Mouse (Mus musculus) cerebellum, adult (tissue): ENCODE data around the gene Cpt1b.

ENCODE experiments used
- ATAC-seq: cut with Nextera tagmentation; 2 replicates; pipeline ENCODE4 v1.9.2; 2017; ENCODE audit warnings: mild to moderate bottlenecking, moderate library complexity, mixed read lengths; ENCODE audit not compliant: insufficient number of reproducible peaks, low FRiP score, low TSS enrichment

Gene Cpt1b

DNA sequence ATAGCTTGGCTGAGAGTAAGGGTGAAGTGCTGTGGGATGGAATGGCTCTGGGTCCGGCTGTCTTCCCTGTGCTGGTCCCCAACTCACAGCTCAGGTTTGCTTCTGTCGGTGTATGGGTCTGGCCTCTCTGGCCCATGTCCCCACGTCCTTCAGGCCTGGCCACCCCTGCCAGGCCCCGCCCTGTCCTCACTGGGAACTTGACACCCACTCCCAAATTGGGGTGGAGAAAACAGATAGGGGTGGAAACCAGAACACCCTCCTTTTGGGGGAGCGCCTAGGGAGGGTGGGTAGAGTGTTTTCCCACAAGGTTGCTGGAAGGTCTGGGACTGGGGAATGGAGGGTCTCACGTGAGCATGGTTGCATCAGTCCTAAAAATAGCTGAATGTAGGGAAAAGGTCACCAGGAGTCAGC is at the start of gene Cpt1b:
Gene Cpt1b, minus strand, starts transcription at position 153 of the 411 bp plus-strand sequence.
- ATAC-seq = no peak

DNA sequence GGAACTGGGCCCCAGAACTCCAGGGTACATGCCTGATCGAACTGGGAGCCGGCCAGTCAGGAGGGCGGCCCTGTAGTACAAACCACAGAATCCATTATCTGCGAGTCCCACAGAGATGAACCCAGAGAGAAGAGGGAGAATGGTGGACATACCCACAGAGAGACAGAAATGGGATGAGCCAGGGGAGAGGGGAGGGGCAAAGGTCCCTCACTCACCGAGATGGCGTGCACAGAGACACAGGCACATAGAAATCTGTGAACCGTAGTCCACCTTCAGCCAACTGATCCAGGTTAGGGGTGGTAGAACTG is 49.6 kb upstream of the Cpt1b start:
- ATAC-seq = no peak

DNA sequence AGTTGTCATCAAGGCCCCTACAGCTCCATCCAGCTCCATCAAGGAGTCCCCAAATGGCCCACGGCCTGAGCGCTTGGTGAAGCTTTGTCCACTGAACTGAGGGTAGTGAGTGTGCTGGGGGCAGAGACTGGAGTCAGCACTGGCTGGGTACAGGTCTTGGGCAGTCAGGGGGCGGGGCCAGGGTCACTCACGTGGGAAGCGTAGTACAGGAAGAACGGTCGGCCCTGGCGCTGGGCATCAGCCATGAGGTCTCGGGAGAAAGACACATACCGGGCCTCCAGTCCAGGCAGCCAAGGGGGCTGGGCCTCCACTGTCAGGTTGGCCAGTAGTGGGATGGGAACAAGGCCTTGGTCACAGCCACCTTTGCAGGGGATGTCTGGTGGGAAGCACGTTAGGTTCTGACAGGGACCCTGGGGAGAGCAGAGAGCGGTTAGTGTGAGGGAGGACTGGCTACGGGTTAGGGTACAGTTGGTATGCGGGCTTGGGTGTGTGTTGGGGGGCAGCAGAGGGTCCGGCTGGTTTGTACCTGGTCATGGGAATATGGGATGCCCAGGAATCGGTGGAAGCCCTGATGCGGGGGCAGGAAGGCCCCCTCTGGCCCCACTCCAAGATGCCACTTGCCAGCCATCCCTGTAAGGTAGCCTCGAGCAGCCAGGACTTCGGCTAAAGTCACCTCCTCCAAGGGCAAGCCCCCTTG is 49.1 kb upstream of the Cpt1b start:
- no peak for ATAC-seq

DNA sequence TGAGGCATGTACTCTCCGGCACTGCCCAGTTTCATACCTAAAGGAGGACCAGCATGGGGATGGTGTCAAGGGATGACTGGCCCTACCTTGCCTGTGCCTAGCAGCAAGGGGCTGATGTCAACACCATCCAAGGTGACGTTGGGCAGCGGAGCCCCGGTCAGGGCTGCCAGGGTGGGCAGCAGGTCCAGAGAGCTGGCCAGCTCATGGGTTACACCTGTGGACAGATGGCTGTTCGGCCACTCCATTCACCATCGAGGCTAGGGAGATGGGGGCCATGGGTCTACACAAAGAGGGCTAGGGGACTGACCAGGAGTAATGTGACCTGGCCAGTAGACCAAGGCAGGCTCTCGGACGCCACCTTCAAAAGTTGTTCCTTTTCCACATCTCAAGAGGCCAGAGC is 48.3 kb upstream of the Cpt1b start:
- no peak for ATAC-seq

DNA sequence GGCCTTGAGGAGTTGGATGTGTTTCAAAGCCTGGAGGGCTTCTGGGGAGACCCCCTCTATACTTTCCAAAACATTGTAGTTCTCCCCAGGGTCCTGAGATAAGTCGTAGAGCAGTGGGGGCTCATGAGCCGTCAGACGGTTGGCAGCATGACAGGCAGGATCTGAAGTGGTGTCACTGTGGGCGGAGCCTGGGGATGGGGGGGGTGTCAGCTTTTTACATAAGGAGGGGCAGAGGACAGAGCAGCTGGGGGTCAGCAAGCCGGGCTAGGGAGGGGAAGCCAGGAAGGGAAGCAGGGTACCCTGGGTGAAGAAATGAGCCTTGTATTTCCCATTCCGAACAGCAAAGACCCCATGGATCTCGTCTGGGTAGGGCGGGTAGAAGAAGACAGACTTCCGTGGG is 47.7 kb upstream of the Cpt1b start:
- no peak for ATAC-seq

DNA sequence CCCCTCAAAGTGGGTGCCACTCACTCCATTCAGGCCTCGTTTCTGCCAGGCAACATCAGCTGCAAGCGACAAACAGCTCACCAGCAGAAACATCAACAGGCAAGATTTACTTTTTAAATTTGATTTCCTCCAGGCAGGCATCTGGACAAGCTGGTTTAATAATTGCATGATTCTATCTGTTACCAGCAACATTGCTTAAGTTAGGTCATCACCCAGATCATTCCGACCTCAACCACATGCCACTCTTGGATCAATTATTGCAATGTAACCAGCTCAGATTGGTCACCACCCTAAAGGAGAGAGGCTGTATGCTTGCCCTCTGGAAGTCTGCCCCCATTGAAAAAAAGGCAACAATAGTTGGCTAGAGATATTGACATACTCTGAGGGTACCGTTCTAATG is 45.8 kb upstream of the Cpt1b start:
- no peak for ATAC-seq

DNA sequence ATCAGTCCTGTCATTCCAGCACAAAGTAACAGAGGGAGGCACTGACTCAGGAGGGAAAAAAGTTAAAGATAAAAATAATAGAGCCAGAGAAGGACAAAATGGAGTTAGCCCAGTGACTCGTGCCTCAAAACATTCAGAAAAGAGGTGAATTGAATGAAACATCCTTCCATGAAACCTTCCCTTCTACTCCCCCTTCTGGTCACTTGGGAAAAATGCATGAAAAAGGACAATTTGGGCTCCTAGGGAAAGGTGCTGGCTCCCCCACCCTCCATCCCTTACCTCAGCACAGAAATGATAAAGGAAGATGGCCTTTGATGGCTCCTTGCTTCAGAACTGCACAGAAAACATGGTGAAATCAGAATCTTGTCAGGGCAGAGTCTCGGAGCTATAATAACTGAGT is 42.9 kb upstream of the Cpt1b start:
- ATAC-seq = no peak

DNA sequence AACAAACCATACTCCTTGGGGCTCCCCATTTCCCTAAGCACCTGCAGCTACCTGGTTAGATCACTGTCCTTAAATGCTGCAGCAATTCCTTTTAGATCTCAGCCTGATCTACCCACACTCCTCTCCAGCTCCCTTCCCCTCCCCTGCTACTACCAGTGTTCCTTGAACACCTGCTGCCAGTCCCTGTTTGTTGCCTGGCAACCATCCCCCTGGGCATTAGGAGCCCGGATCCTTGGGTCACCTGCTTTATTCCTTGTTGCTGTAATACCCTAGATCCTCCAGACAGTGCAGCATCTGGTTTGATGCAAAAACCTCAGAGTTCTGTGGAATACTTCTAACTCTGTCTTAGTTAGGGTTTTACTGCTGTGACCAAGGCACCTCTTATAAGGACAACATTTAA is 39.4 kb upstream of the Cpt1b start:
- no peak for ATAC-seq

DNA sequence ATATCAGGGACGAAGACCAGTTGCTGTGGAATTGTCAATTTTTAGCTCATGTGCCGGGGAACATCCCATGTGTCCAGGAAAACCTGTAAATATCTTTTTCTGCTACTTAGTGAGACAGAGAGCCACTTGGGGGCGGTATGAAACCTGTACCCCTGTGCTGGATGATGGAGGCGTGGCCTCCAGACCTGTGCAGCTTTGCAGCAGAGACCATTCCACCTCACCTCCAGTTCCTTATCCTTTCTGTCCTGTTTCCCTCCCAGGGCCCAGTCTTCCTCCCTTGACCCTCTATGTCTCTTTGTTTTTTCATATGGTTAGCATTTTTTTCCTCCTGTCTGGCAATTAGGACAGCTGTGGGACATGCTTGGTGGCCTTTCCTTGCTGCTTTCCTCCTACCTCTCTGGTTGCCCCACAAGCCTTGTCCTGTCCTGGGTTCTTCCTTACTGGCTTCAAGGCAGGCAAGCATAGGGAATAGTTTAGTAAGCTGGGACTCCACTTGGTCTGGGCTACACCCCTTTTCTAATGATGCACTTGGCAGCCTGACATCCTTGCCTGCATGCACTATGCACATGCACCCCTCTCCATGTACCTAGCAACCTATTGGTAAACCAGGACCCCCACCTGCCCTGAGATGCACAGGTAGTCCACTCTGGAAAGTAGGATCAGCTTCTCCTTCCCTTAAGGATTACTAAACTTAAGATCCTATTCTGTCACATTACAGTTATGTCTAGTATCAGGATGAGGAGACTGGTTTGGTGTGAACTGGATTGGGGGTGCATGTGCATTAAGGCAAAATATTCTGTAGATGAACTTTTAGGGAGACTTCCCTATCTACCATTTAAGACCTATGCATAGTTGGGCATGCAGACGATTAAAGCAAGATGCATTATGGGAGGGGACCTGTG is 37.9 kb upstream of the Cpt1b start:
- ATAC-seq = no peak

DNA sequence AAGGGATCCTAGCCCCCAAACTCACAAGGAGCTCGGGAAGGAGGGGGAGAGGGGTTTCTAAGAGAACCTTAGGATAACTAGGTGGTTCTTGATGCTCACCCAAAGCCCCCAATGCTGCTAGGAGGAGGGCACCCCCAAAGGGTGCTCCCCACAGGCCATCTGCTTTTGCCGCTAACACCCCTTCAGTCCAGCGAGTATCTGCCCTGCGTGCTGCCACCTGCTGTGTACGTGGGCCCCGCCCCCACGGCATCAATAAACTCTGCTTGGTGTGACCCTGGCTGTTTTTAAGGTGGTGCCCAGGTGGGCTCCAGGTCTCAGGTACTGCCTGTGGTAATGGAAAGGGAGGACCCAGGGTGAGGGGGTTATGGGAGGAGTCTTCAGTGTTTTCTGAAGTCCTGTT is 36.5 kb upstream of the Cpt1b start:
- no peak for ATAC-seq

DNA sequence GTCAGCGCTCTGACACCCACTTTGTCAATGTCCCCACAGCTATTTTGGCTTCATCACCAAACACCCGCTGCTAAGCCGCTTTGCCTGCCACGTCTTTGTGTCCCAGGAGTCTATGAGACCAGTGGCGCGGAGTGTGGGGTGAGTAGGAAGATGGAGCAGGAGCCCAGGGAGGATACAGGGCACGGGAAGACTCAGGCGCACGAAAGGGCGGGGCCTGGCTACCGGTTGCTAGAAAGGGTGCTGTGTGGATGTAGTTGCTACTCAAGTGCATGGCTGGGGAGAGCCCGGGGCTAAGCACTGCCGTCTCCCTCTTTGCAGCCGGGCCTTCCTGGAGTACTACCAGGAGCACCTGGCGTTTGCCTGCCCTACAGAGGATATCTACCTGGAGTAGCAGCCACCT is 35.7 kb upstream of the Cpt1b start:
- ATAC-seq = no peak

DNA sequence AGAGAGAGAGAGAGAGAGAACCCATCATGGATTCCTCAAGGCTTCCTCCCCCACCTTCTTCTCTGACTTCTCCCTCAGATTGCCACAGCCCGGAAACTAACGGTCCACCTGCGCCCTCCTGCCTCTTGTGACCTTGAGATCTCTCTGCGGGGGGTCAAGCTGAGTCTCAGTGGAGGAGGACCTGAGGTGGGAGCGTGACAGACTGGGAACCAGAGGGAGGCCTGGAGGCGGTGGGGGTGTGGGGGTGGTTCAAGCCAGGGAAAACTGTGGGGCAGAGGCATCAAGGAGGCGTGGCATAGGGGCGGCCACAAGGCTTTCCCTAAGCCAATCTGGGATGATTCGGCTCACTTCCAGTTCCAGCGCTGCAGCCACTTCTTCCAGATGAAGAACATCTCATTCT is 34.6 kb upstream of the Cpt1b start:
- no peak for ATAC-seq

DNA sequence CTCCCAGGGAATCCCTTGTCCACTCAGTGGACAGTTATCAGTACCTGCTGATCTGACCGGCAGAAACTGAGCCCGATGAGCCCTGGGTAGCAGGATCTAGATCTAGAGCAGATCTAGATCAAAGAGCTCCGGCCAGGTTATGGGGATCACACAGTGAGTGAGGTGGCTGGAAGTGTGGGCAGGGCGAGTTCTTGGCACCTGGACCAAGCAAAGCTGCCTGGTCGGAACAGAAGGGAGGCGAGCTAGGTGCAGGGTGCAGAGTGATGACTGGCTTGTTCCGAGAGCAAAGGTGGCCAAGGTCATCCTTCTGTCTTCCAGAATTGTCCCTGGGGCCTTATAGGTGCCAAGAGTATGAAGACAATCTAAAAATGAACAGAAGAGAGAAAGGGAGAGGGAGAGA is 34.2 kb upstream of the Cpt1b start:
- no peak for ATAC-seq

DNA sequence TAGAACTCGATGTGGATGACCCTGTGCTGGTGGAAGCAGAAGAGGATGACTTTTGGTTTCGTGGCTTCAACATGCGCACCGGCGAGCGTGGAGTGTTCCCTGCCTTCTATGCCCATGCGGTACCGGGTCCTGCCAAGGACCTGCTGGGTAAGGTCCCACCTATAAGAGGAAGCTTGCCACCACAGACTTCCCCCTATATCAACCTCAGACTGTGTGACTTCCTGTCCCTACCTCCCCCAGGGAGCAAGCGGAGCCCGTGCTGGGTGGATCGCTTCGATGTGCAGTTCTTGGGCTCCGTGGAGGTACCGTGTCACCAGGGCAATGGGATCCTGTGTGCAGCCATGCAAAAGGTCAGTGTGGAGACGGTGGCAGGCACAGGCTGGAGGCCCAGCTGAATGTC is 33.3 kb upstream of the Cpt1b start:
- no peak for ATAC-seq

DNA sequence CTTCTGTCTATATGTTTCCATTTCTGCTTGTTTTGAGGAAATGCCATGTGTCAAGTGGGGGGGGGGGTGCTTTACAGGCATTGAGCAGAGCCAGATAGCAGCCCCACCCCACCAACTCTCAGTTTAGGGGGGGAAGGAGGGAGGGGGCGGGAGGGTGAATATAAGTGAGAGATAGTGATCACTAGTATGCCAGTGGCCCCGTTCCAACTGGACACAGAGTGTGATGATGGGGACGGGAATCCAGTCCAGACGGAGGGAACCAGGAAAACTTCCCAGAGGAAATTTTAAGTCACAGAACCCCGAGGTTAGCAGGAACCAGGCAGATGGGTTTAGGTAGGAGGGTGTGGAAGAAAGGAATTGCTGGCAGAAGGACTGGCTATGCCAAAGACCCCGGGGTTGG is 30.0 kb upstream of the Cpt1b start:
- ATAC-seq = no peak

DNA sequence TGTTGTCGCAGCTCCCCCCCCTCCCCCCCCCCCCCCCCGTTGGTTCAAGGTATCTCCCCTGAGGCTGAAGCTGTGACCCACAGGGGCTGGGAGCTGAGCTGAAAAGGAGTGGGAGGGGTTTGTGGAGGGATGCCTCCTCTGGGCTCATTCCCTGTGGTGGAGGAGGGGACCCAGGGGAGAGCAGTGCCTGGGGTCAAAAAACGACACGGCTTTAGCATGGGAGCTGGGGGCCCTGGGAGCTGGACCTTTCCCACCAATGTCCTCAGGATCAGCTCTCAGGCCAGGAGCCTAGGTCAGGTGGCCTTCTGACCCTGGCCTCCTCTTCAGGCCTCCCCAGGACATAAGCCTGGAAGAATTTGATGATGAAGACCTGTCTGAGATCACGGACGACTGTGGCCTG is 29.2 kb upstream of the Cpt1b start:
- no peak for ATAC-seq

DNA sequence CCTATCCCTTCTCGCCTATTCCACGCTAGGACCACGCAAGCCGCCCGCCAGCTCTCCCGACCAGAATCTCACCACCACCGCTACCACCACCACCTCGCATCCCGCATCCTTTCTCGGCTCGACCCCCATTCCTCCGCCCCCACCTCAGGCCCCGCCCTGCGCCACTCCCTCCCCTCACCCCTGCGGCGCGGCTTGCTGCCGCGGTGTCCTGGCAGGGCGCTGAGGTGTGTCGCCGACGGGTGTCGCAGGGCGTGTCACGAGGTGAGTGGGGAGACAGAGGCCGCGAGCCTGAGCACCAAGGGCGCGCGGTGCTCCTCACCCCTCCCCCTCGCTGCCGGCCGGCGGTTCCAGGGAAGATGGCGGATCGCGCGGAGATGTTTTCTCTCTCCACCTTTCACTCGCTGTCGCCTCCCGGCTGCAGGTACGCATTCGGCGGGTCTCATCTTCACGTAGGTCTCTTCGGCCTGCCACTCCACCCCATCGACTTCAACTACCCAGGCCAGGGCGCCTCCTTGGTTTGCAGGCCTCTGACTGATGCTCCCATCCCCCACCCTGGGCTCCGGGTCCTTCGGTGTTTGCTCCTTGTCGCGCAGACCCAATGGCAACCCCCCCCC is 28.3 kb upstream of the Cpt1b start, which contains the start of gene Mapk8ip2:
Gene Mapk8ip2, plus strand, starts transcription at position 49 of the 614 bp plus-strand sequence.
- peak; percentile 37; the same call in 1 of the 2 replicates for ATAC-seq

DNA sequence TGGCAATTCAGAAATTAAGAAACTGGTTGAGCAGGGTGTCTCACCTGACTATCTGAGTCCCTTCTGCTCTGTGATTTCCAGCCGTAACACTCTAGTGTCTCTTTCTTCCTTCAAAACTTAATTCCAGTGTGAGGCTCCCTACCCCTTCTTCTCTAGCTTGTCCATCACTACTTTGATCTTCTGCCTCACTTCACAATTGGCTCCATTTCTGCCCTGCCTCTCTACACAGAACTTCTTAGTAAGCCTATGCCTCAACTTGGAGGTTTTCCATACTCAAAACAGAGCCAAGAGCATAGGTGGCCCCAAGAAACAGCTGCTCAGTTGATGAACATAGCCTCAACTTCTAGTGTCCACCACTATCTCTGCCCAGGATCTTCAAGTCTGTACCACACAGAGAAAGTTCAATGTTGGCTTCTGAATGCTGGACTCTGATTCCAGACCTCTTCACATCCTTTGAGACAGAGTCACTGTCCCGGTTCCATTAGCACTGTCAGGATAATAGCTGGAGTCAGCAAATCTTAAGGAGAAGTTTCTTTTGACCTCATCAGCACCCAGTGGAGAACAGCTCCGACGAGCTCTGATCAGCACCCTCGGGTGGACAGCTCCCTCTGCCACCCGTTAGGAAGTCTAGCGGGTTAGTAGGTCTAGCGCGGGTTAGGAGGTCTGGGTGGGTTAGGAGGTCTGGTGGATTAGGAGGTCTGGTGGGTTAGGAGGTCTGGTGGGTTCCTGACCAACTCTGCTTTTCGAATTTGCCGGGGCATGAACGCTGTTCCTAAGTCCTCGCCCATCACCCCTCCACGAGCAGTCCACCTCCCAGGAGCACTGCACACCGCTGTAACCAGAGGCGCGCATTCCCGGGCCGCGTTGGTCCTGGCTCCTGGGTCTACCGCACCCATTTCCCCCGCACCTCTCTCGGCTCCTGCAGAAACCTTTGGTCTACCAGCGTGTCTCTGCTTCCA is 27.5 kb upstream of the Cpt1b start:
- 0 out of 2 replicates have a peak, but pooled peaks have one; percentile 16 for ATAC-seq

DNA sequence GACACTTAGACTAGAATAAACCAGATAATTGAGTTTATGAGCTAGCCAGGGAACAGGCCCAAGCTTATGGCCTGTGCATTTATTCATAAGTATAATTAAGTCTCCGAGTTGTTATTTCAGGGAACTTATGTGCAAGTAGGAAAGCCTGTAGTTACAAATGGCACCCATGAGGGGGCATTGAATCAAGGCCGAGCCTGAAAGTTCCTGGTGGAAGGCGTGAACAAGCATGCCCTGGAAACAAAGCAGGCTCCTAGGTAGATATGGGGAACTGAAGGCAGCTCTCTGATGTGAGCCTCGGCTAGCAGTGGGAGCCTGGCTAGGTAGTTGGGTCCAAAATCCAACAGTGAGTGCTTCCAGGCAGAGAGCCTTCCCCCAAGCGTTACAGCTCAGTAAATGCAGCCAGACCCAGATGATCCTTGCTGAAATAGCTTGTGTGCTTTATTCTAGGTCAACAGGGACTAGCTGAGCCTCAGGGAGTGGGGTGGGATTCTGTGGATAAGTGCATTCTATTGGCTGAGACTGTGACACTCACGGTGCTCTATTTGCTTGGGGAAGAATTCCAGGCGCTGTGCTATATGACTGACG is 16.9 kb upstream of the Cpt1b start:
- ATAC-seq = 0 out of 2 replicates have a peak, but pooled peaks have one; percentile 36

DNA sequence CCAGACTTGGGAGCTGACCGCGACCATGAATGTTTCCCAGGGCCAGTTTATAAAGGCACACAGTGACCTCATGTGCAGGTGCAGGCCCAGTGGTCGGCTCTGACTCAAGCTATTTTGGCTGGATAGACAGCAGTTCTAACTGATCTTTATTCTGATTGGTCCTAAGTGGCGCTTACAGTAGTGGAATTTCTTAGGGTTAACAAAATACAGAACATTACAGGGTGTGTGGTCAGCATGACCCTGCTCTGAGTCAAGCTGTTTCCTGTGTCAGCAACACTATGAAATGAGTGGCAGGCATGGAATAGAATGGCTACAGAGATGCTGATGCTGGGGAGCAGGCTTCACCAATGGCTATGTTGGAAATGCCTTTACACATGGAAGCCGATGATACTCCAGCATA is 10.2 kb upstream of the Cpt1b start:
- ATAC-seq = no peak
